Mouse (Mus musculus): ENCODE measurements around the gene Cntln. TPM values are rescaled to one million over a fixed set of nuclear protein-coding genes. Genes with fewer than 3 reads are reported as not detected.

Cntln gene
- polyA plus RNA-seq, 1 experiment from 2014 or later, result 5.6 TPM

GRCm38 (mm10) chr4:85096033-85096432 is 211.9 kb downstream of the Cntln start:
- H3K27me3 ChIP-seq, result no peaks in the 10 kb centered on the region
- no peak overlapping the region for H3K4me2 ChIP-seq
- no peaks in the 10 kb centered on the region for H3K4me1 ChIP-seq (replicated peaks)
- 81% methylated on average over 4 of the region's 4 CpGs for WGBS
- no peak overlapping the region for H3K4me3 ChIP-seq
- no peak for ATAC-seq (ENCODE audit: low FRiP score)
- H3K9me3 ChIP-seq, result no peaks in the 10 kb centered on the region
- no peak overlapping the region for H3K9ac ChIP-seq
- H3K27ac ChIP-seq, result no peak overlapping the region
- no peaks in the 10 kb centered on the region for H3K36me3 ChIP-seq

GRCm38 (mm10) chr4:85096682-85097081 is 212.6 kb downstream of the Cntln start:
- H3K36me3 ChIP-seq, result no peaks in the 10 kb centered on the region
- no peaks in the 10 kb centered on the region for H3K9me3 ChIP-seq
- WGBS, result 13% methylated on average over 7 of the region's 7 CpGs
- no peaks in the 10 kb centered on the region for H3K27me3 ChIP-seq
- no peak overlapping the region for H3K4me3 ChIP-seq
- H3K4me2 ChIP-seq, result no peak overlapping the region
- peak; percentile 83 for ATAC-seq (ENCODE audit: low FRiP score)
- no peak overlapping the region for H3K9ac ChIP-seq
- H3K4me1 ChIP-seq (replicated peaks), result no peaks in the 10 kb centered on the region
- H3K27ac ChIP-seq, result no peak overlapping the region

GRCm38 (mm10) chr4:85102168-85102567 is 218.1 kb downstream of the Cntln start:
- 93% methylated on average over 4 of the region's 4 CpGs for WGBS
- H3K4me2 ChIP-seq, result no peak overlapping the region
- no peak overlapping the region for H3K4me3 ChIP-seq
- no peaks in the 10 kb centered on the region for H3K36me3 ChIP-seq
- ATAC-seq (ENCODE audit: low FRiP score), result no peak
- H3K9ac ChIP-seq, result no peak overlapping the region
- no peaks in the 10 kb centered on the region for H3K9me3 ChIP-seq
- H3K27me3 ChIP-seq, result no peaks in the 10 kb centered on the region
- H3K27ac ChIP-seq, result no peak overlapping the region
- no peaks in the 10 kb centered on the region for H3K4me1 ChIP-seq (replicated peaks)

GRCm38 (mm10) chr4:85106416-85106815 is 222.3 kb downstream of the Cntln start:
- Histone ChIP-seq H3K36me3 (no peaks in the 10 kb centered on the region), H3K27me3 (no peaks in the 10 kb centered on the region), H3K4me3 (no peak overlapping the region), H3K9me3 (no peaks in the 10 kb centered on the region), H3K4me2 (no peak overlapping the region), H3K27ac (no peak overlapping the region), H3K4me1 (replicated peaks) (no peaks in the 10 kb centered on the region), H3K9ac (no peak overlapping the region)
- 82% methylated on average over 1 of the region's 1 CpGs for WGBS
- ATAC-seq (ENCODE audit: low FRiP score), result no peak

- Histone ChIP-seq H3K9ac (no peak overlapping the region), H3K27ac (no peak overlapping the region), H3K4me3 (no peak overlapping the region), H3K9me3 (no peaks in the 10 kb centered on the region), H3K36me3 (no peaks in the 10 kb centered on the region), H3K4me2 (no peak overlapping the region), H3K4me1 (replicated peaks) (no peaks in the 10 kb centered on the region), H3K27me3 (no peaks in the 10 kb centered on the region)
- WGBS, result 94% methylated on average over 2 of the region's 2 CpGs
- no peak for ATAC-seq (ENCODE audit: low FRiP score)
These were observed 222.9 kb downstream of the Cntln start for GRCm38 (mm10) chr4:85106961-85107360.

GRCm38 (mm10) chr4:85120271-85120670 is 236.2 kb downstream of the Cntln start:
- Histone ChIP-seq H3K4me2 (no peak overlapping the region), H3K4me3 (no peak overlapping the region), H3K9ac (no peak overlapping the region), H3K9me3 (no peaks in the 10 kb centered on the region), H3K4me1 (replicated peaks) (0 out of 2 replicates have a peak, but pooled peaks cover 5% of the 10 kb centered on the region), H3K27ac (no peak overlapping the region), H3K27me3 (no peaks in the 10 kb centered on the region), H3K36me3 (no peaks in the 10 kb centered on the region)
- WGBS, result 81% methylated on average over 3 of the region's 3 CpGs
- no peak for ATAC-seq (ENCODE audit: low FRiP score)

GRCm38 (mm10) chr4:85149726-85150125 is 265.6 kb downstream of the Cntln start:
- H3K4me2 ChIP-seq, result no peak overlapping the region
- no peak for ATAC-seq (ENCODE audit: low FRiP score)
- no peak overlapping the region for H3K4me3 ChIP-seq
- H3K9ac ChIP-seq, result no peak overlapping the region
- 85% methylated on average over 5 of the region's 5 CpGs for WGBS
- no peaks in the 10 kb centered on the region for H3K9me3 ChIP-seq
- H3K36me3 ChIP-seq, result no peaks in the 10 kb centered on the region
- no peak overlapping the region for H3K27ac ChIP-seq
- H3K4me1 ChIP-seq (replicated peaks), result no peaks in the 10 kb centered on the region
- 0 out of 2 replicates have a peak, but pooled peaks cover 3% of the 10 kb centered on the region for H3K27me3 ChIP-seq

- Histone ChIP-seq H3K4me2 (no peak overlapping the region), H3K9me3 (no peaks in the 10 kb centered on the region), H3K4me1 (replicated peaks) (no peaks in the 10 kb centered on the region), H3K36me3 (no peaks in the 10 kb centered on the region), H3K4me3 (no peak overlapping the region), H3K9ac (no peak overlapping the region), H3K27ac (no peak overlapping the region), H3K27me3 (0 out of 2 replicates have a peak, but pooled peaks cover 3% of the 10 kb centered on the region)
- no peak for ATAC-seq (ENCODE audit: low FRiP score)
- 89% methylated on average over 7 of the region's 7 CpGs for WGBS
These were observed 267.8 kb downstream of the Cntln start for GRCm38 (mm10) chr4:85151881-85152280.

GRCm38 (mm10) chr4:85154361-85154760 is 270.3 kb downstream of the Cntln start:
- no peaks in the 10 kb centered on the region for H3K9me3 ChIP-seq
- no peak overlapping the region for H3K4me3 ChIP-seq
- H3K4me1 ChIP-seq (replicated peaks), result no peaks in the 10 kb centered on the region
- WGBS, result 100% methylated on average over 1 of the region's 1 CpGs
- H3K4me2 ChIP-seq, result no peak overlapping the region
- 0 out of 2 replicates have a peak, but pooled peaks cover 3% of the 10 kb centered on the region for H3K27me3 ChIP-seq
- no peak overlapping the region for H3K9ac ChIP-seq
- ATAC-seq (ENCODE audit: low FRiP score), result no peak
- H3K27ac ChIP-seq, result no peak overlapping the region
- no peaks in the 10 kb centered on the region for H3K36me3 ChIP-seq

- no peak for ATAC-seq (ENCODE audit: low FRiP score)
- 65% methylated on average over 4 of the region's 4 CpGs for WGBS
These were observed 277.0 kb downstream of the Cntln start for GRCm38 (mm10) chr4:85161156-85161555.

GRCm38 (mm10) chr4:85162468-85163312 is 278.6 kb downstream of the Cntln start:
- Histone ChIP-seq H3K36me3 (no peaks in the 10 kb centered on the region), H3K4me2 (peak overlapping the region; percentile 25; the same call in 1 of the 2 replicates), H3K9me3 (no peaks in the 10 kb centered on the region), H3K9ac (peak overlapping the region; percentile 36; the same call in 1 of the 2 replicates), H3K4me1 (replicated peaks) (peaks cover 3% of the 10 kb centered on the region; the same call in 1 of the 2 replicates), H3K27ac (no peak overlapping the region), H3K27me3 (0 out of 2 replicates have a peak, but pooled peaks cover 2% of the 10 kb centered on the region), H3K4me3 (no peak overlapping the region)
- 21% methylated on average over 27 of the region's 27 CpGs for WGBS
- ATAC-seq (ENCODE audit: low FRiP score), result peak; percentile 91

More at GRCm38 (mm10) chr4:85161156-85161555, 277.0 kb downstream of the Cntln start:
- H3K4me2 ChIP-seq, result no peak overlapping the region
- H3K4me1 ChIP-seq (replicated peaks), result peaks cover 3% of the 10 kb centered on the region; the same call in 1 of the 2 replicates
- H3K27ac ChIP-seq, result no peak overlapping the region
- no peak overlapping the region for H3K4me3 ChIP-seq
- H3K9me3 ChIP-seq, result no peaks in the 10 kb centered on the region
- H3K27me3 ChIP-seq, result 0 out of 2 replicates have a peak, but pooled peaks cover 2% of the 10 kb centered on the region
- H3K36me3 ChIP-seq, result no peaks in the 10 kb centered on the region
- no peak overlapping the region for H3K9ac ChIP-seq

GRCm38 (mm10) chr4:85163313-85163615 is 279.2 kb downstream of the Cntln start:
- no peak overlapping the region for H3K4me3 ChIP-seq
- 0 out of 2 replicates have a peak, but pooled peaks cover 2% of the 10 kb centered on the region for H3K27me3 ChIP-seq
- no peaks in the 10 kb centered on the region for H3K36me3 ChIP-seq
- no peak overlapping the region for H3K4me2 ChIP-seq
- peaks cover 3% of the 10 kb centered on the region; the same call in 1 of the 2 replicates for H3K4me1 ChIP-seq (replicated peaks)
- 66% methylated on average over 2 of the region's 2 CpGs for WGBS
- peak; percentile 76; the same call in 1 of the 2 replicates for ATAC-seq (ENCODE audit: low FRiP score)
- H3K27ac ChIP-seq, result no peak overlapping the region
- H3K9me3 ChIP-seq, result no peaks in the 10 kb centered on the region
- H3K9ac ChIP-seq, result no peak overlapping the region

- no peak overlapping the region for H3K4me2 ChIP-seq
- WGBS, result 93% methylated on average over 12 of the region's 12 CpGs
- no peaks in the 10 kb centered on the region for H3K27me3 ChIP-seq
- H3K36me3 ChIP-seq, result no peaks in the 10 kb centered on the region
- no peaks in the 10 kb centered on the region for H3K9me3 ChIP-seq
- no peak overlapping the region for H3K27ac ChIP-seq
- ATAC-seq (ENCODE audit: low FRiP score), result no peak
- no peak overlapping the region for H3K9ac ChIP-seq
- H3K4me1 ChIP-seq (replicated peaks), result peaks cover under 1% of the 10 kb centered on the region; the same call in 1 of the 2 replicates
- no peak overlapping the region for H3K4me3 ChIP-seq
These were observed 283.9 kb downstream of the Cntln start for GRCm38 (mm10) chr4:85168001-85168400.
